Mouse (Mus musculus) cerebellum, adult 11-12 months (tissue): Measurements from ENCODE around the gene Cacng7.
"Not testable (repeated sequence)": the region's sequence is repeated elsewhere in the genome, so short reads cannot be mapped to it uniquely, and the experiment has no call there.

ENCODE experiments used
- DNase-seq: peaks from one replicate; pipeline ENCODE4 v3.0.0; 2022

The Cacng7 gene

GRCm38 (mm10) chr7:3391809-3392208 is 59.1 kb downstream of the Cacng7 start:
- DNase-seq = peak; percentile 36

- no peak for DNase-seq
Measured at GRCm38 (mm10) chr7:3397355-3397754, 64.6 kb downstream of the Cacng7 start.

GRCm38 (mm10) chr7:3397797-3398196 is 65.0 kb downstream of the Cacng7 start:
- no peak for DNase-seq

GRCm38 (mm10) chr7:3398363-3398762 is 65.6 kb downstream of the Cacng7 start:
- DNase-seq = not testable (repeated sequence)

GRCm38 (mm10) chr7:3399937-3400336 is 67.2 kb downstream of the Cacng7 start:
- DNase-seq = no peak

- DNase-seq = no peak
Measured at GRCm38 (mm10) chr7:3409729-3410520, 77.2 kb downstream of the Cacng7 start.

GRCm38 (mm10) chr7:3411160-3411941 is 78.6 kb downstream of the Cacng7 start:
- DNase-seq = peak; percentile 70

GRCm38 (mm10) chr7:3412036-3412435 is 79.3 kb downstream of the Cacng7 start:
- peak; percentile 29 for DNase-seq

- peak; percentile 44 for DNase-seq
Measured at GRCm38 (mm10) chr7:3414888-3415287, 82.1 kb downstream of the Cacng7 start.

GRCm38 (mm10) chr7:3415378-3415777 is 82.6 kb downstream of the Cacng7 start:
- peak; percentile 36 for DNase-seq
